Mouse (Mus musculus) layer of hippocampus, adult 6 months (tissue): Measurements from ENCODE around the gene Col24a1. TPM values are rescaled to one million over a fixed set of nuclear protein-coding genes. Genes with fewer than 3 reads are reported as not detected.

ENCODE experiments used
- long read RNA-seq, 2 experiments: library from polyadenylated mRNA; unstranded; transcript quantifications; one replicate each; pipeline ENCODE4 v2.0.0; 2019 to 2020
- polyA plus RNA-seq: library from polyadenylated mRNA; unstranded; fragments of <200 nt; fragmentation: Nextera tagmentation; gene quantifications from 2 replicates; pipeline ENCODE4 v1.2.3, GENCODE M21; 2021

Gene Col24a1
- not detected in 2 replicates for polyA plus RNA-seq
- long read RNA-seq, experiment 1, result 0 reads
- long read RNA-seq, experiment 2, partial matches to known transcripts, result 3 of 3 reads
- long read RNA-seq, experiment 2, other reads (novel, unspliced or antisense), result 0 of 3 reads

DNA sequence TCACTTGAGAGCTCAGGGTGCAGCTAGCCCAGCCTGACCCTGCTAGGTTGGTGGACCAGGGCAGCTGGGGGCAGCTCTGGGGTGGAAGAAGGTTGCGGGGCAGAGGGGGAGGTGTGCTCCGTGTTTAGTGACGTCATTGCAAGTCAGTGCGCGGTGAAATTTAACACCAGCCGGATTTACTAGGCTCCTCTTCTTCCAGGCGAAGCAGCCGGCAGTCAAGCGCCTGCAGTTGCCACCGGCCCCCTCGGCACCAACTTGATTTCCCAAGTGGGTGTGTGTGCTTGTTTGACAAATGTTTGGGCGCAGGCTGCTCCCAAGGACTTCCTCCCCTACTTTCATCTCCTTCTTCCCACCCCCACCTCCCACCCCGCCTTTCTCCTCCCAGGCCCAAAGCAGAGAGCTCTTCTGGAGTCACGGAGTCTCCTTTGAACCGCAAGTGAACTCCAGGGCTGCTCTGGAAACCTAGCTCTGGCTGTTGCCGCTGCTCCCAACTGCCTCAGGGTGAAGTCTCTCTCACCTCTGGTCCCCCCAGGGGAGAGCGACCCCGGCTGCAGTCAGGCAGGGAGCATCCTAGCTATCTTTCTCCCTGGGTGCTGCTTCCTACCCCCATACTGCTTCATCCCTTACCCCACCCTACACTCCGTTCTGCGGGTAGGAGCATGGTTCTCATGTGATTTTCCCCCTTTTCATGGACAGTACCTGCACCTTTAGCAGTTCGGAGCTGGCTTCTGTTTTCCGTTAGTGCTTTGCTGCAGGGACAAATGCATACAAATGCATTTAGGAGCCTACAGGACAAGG, at the start of gene Col24a1:
Gene Col24a1 (plus strand): TSS at position 136 of the 798 bp plus-strand sequence.

DNA sequence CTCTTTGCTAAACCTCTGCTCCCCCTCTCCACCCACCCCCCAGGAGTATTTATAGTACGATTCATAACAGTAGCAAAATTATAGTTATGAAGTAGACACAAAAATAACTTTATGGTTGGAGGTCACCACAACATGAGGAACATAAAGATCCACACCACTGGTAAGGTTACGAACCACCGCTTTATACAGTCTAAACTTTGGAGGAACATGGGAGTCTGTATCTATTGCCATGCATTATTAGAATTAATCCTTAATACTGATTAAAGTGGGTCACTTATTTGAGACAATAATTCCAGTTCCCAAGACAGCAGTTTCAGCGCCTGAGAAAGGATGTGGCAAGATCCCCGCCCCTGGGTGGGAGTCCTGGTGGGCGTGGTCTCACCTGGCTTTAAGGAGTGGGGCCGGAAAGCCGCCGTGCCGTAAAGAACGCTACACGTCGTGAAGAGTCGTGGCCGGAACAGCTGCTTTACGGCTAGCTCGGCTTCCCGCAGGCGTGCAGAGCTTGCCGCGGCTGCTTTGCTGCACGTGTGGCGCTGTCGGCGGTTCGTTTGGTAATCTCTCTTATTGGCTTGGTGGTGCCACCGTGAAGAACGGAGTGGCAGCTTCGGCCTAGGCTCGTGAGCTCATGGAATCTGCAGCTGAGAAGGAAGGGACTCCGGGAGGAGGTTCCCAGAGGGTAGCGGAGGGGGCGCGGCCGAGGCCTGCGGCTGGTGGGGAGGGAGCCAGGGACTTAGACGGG, 283.6 kb downstream of the Col24a1 start, which contains the start of gene Znhit6:
Gene Znhit6 (plus strand): TSS at position 463 of the 739 bp plus-strand sequence.

Other genes starting within 250 kb of the Col24a1 start
- not detected in 2 replicates for gene Clca2, start 193.0 kb upstream of the Col24a1 start, polyA plus RNA-seq
- gene Odf2l, start 173.9 kb upstream of the Col24a1 start, polyA plus RNA-seq, result 4.1 and 4.7 TPM in 2 replicates